Mouse (Mus musculus) intestine, postnatal 0 days (tissue): ENCODE data around the gene Efcc1. TPM values are rescaled to one million over a fixed set of nuclear protein-coding genes. Genes with fewer than 3 reads are reported as not detected.

Experiments
- ATAC-seq: fragments of 200-750 bp; cut with Nextera tagmentation; 2 replicates; pipeline ENCODE4 v1.8.0; 2017; ENCODE audit warnings: mild to moderate bottlenecking, moderate TSS enrichment, moderate library complexity
- H3K27ac ChIP-seq: fragments of 300-500 bp; sonication (generic); 2 replicates; pipeline ENCODE4 v1.5.1; 2014; ENCODE audit warnings: mild to moderate bottlenecking, low read depth, low read length, moderate library complexity
- H3K27me3 ChIP-seq: fragments of 300-500 bp; sonication (generic); replicated peaks from 2 replicates; pipeline ENCODE4 v1.6.1; 2014; ENCODE audit warnings: low read length, mixed read lengths; ENCODE audit not compliant: control insufficient read depth, insufficient read depth
- H3K36me3 ChIP-seq: fragments of 300-500 bp; sonication (generic); 2 replicates; pipeline ENCODE4 v1.6.1; 2014; ENCODE audit warnings: mild to moderate bottlenecking, moderate library complexity; ENCODE audit not compliant: control insufficient read depth, insufficient read depth
- H3K4me1 ChIP-seq: fragments of 300-500 bp; sonication (generic); replicated peaks from 2 replicates; pipeline ENCODE4 v1.6.1; 2014; ENCODE audit warnings: antibody characterized with exemption, low read length, mixed read lengths; ENCODE audit not compliant: control insufficient read depth, insufficient read depth
- H3K4me2 ChIP-seq: fragments of 300-500 bp; sonication (generic); replicated peaks from 2 replicates; pipeline ENCODE4 v1.6.1; 2014; ENCODE audit warnings: low read depth, mild to moderate bottlenecking, moderate library complexity
- H3K4me3 ChIP-seq: fragments of 300-500 bp; sonication (generic); 2 replicates; pipeline ENCODE4 v1.5.1; 2014; ENCODE audit warnings: low read depth, low read length
- H3K9ac ChIP-seq: fragments of 300-500 bp; sonication (generic); 2 replicates; pipeline ENCODE4 v1.6.1; 2014; ENCODE audit warnings: mild to moderate bottlenecking, low read depth, low read length
- H3K9me3 ChIP-seq: fragments of 300-500 bp; sonication (generic); 2 replicates; pipeline ENCODE4 v1.6.1; 2016; ENCODE audit warnings: mixed run types; ENCODE audit not compliant: control insufficient read depth
- CTCF ChIP-seq: sonication (generic); IDR thresholded peaks from 2 replicates; pipeline ENCODE4 v1.5.1; 2016; ENCODE audit warnings: low read depth, mild to moderate bottlenecking, control low read depth, antibody characterized with exemption, moderate library complexity
- WGBS: fragments of 180-500 bp; shearing (Covaris S2); extraction: QIAGEN DNeasy Blood & Tissue Kit; methylation state at CpG from one replicate; pipeline ENCODE4 v1.1.7; 2014; 5-methylcytosine and 5-hydroxymethylcytosine counted together
- polyA plus RNA-seq: library from polyadenylated mRNA; unstranded; fragments of >200 nt; fragmentation: Nextera tagmentation; extraction: Ambion mirVana; gene quantifications from 2 replicates; pipeline ENCODE4 v1.2.1, GENCODE M21; 2015

Efcc1 gene
- polyA plus RNA-seq, 1 experiment from 2014 or later: 0.86 TPM

DNA sequence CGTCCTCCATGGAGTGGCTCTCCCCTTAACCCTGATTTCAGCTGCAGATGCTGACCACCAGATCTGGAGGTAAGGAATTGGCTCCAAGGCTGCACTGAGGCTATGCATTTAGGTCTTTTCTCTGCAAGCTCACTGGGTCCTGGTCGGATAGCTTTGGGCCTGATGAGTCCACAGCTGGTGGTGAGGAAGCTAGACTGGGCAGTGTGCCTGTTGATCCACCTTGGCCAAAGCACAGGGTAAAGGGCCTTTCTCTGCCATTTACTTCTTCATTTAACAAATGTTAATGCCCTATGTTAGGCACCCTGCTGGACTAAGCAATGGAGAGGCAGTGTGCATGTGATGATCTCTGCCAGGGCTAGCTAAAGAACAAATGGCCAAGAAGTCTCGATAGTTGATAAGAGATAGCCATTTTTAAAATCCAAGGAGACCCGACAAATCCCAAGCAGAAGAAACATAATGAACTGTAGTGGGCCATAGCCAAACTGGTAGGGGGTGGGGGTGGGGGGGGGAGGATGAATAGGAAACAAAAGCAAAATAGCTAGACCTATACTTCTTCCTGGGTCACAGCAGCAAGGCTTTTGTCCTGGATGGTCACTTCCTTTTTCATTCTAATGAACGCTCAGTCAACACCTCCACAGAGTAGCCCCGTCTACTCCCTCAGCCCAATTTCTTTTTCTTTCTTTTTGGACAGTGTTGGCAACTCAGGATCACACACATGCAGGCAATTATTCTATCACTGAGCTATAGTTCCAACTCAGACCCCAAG lies 64.9 kb downstream of the Efcc1 start:
- H3K4me3 ChIP-seq: no peak overlapping the region
- H3K36me3 ChIP-seq: peaks cover 29% of the 10 kb centered on the region
- H3K4me2 ChIP-seq: no peak overlapping the region
- no peak overlapping the region for H3K27ac ChIP-seq
- no peak for ATAC-seq
- no peaks in the 10 kb centered on the region for H3K27me3 ChIP-seq
- no peaks in the 10 kb centered on the region for H3K9me3 ChIP-seq
- H3K9ac ChIP-seq: no peak overlapping the region
- no peak for TF ChIP-seq CTCF
- H3K4me1 ChIP-seq: peaks cover 1% of the 10 kb centered on the region; the same call in 1 of the 2 replicates
- WGBS: 74% methylated on average over 6 of the region's 6 CpGs

DNA sequence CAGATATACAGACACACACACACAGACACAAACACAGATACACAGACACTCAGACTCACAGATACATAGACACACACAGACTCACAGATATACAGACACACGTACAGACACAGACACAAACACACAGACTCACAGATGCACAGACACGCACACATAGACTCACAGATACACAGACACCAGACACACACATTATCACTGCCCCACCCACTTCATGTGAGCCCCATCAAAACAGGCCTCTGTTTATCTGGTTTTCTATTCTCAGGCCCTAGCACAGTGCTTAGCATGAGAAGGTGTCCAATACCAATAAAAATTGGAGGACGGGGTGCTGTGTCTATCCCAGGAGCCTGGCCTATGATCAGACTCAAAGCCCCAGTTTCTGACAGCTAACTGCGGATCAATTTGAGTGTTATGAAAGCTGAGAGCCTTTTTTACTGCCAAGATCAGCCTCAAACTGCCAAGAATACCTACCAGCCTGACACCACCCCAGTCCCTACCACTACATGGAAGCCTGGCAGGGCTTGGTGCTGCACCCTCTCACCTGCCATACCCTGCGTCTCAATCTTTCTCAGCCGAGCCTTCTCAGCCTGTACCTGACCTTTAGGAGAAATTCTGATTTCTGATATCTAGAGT lies 65.7 kb downstream of the Efcc1 start:
- no peak overlapping the region for H3K27ac ChIP-seq
- no peak overlapping the region for H3K9ac ChIP-seq
- 80% methylated on average over 6 of the region's 6 CpGs for WGBS
- no peak for ATAC-seq
- H3K4me1 ChIP-seq: no peaks in the 10 kb centered on the region
- no peaks in the 10 kb centered on the region for H3K9me3 ChIP-seq
- H3K4me3 ChIP-seq: no peak overlapping the region
- peaks cover 35% of the 10 kb centered on the region for H3K36me3 ChIP-seq
- no peak for TF ChIP-seq CTCF
- no peaks in the 10 kb centered on the region for H3K27me3 ChIP-seq
- H3K4me2 ChIP-seq: no peak overlapping the region

DNA sequence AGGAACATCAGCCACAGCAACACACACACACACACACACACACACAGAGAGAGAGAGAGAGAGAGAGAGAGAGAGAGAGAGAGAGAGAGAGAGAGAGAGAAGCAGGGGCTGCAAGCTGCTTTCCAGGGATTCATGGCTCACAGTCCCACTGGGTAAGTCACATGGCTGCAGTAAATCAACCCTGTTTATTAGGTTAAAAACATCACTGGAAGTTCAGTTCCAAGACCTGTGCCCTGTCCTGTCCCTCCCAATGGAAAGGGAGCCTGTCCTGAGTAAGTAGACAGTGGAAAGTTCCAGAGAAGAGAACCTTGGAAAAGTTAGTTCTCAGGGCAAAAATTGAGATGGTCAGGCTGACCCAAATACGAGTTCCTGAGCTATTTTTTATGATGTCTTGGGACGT lies 66.7 kb downstream of the Efcc1 start:
- ATAC-seq: no peak
- Histone ChIP-seq H3K36me3 (peaks cover 30% of the 10 kb centered on the region), H3K27ac (no peak overlapping the region), H3K27me3 (no peaks in the 10 kb centered on the region), H3K9me3 (no peaks in the 10 kb centered on the region), H3K4me3 (no peak overlapping the region), H3K9ac (no peak overlapping the region), H3K4me1 (no peaks in the 10 kb centered on the region), H3K4me2 (no peak overlapping the region)
- TF ChIP-seq CTCF: no peak
- 33% methylated on average over 2 of the region's 2 CpGs for WGBS

DNA sequence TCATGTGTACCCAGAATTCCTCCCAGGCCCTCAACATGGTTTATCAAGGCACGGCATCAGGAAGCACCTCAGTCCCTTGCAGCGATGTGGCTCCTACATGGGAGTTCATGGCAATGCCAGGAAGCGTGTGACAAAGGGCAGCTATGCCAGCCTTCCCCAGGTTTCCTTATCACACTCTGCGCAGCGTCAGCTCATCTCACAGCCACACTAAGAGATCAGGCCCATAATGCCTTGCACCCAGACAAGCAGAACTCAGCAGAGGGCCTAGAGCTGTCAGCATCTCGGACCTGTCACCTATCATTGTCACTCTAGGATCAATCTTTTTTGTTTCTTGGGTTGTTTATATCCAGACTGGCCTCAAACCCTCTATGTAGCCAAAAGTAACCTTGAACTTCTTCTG lies 68.9 kb downstream of the Efcc1 start:
- Histone ChIP-seq H3K4me1 (no peaks in the 10 kb centered on the region), H3K27ac (no peak overlapping the region), H3K4me2 (no peak overlapping the region), H3K9me3 (no peaks in the 10 kb centered on the region), H3K9ac (no peak overlapping the region), H3K4me3 (no peak overlapping the region), H3K36me3 (peaks cover 9% of the 10 kb centered on the region; the same call in 1 of the 2 replicates), H3K27me3 (no peaks in the 10 kb centered on the region)
- no peak for TF ChIP-seq CTCF
- WGBS: 82% methylated on average over 6 of the region's 6 CpGs
- ATAC-seq: no peak

DNA sequence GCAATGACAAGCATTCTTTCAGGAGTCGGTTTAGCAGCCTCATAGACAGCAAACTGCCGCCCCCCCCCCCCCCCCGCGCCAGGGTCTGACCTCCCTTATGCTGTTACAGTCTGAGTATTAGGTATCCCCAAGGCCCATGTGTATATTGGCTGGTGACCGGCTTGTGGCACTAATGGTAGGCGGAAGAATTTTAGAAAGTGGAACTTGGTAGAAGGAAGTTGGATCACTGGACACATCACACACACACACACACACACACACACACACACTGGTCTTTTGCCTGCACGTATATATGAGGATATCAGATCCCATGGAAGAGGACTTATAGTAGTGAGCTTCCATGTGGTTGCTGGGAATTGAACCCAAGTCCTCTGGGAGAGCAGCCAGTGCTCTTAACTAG lies 71.8 kb downstream of the Efcc1 start:
- H3K36me3 ChIP-seq: peaks cover 8% of the 10 kb centered on the region; the same call in 1 of the 2 replicates
- H3K27ac ChIP-seq: no peak overlapping the region
- H3K4me3 ChIP-seq: no peak overlapping the region
- H3K4me1 ChIP-seq: no peaks in the 10 kb centered on the region
- no peak overlapping the region for H3K9ac ChIP-seq
- 85% methylated on average over 7 of the region's 7 CpGs for WGBS
- no peaks in the 10 kb centered on the region for H3K9me3 ChIP-seq
- no peak for TF ChIP-seq CTCF
- no peak for ATAC-seq
- H3K4me2 ChIP-seq: no peak overlapping the region
- no peaks in the 10 kb centered on the region for H3K27me3 ChIP-seq

DNA sequence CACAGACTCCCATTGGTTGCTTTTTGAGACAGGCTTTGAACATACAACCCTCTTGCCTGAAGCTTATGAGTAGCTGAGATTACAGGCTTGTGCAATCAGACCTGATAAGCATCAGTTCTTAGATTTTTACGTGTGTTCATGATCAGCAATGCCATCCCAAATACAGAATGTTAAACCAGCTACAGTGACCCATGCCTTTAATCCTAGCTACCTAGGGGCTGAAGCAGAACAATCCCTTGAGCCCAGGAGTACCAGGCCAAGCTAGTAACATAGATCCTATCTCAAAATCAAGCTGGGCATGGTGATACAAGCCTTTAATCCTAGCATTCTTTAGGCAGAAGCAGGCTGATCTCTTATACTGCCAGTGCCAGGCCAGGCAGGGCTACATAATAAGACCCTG lies 73.4 kb downstream of the Efcc1 start:
- H3K27me3 ChIP-seq: no peaks in the 10 kb centered on the region
- 38% methylated on average over 1 of the region's 1 CpGs for WGBS
- no peak for ATAC-seq
- no peaks in the 10 kb centered on the region for H3K4me1 ChIP-seq
- H3K36me3 ChIP-seq: peaks cover 8% of the 10 kb centered on the region; the same call in 1 of the 2 replicates
- H3K9ac ChIP-seq: no peak overlapping the region
- H3K4me2 ChIP-seq: no peak overlapping the region
- H3K27ac ChIP-seq: no peak overlapping the region
- H3K9me3 ChIP-seq: no peaks in the 10 kb centered on the region
- no peak overlapping the region for H3K4me3 ChIP-seq
- TF ChIP-seq CTCF: no peak
